Mouse (Mus musculus): ENCODE measurements at regions not wholly inside any gene's neighbourhood (a gene's known extent, or its start where the extent isn't known, plus 50 kb on each side); places are given as distances from the start of the nearest gene placed in this dataset.

- DNase-seq = no peak
These were observed 112.5 kb downstream of the Fam198b start for GRCm38 (mm10) chr3:79996803-79997202.

- no peak for DNase-seq
These were observed 118.0 kb downstream of the Fam198b start for GRCm38 (mm10) chr3:80002335-80002734.

- no peak for DNase-seq
These were observed 119.2 kb downstream of the Fam198b start for GRCm38 (mm10) chr3:80003300-80004090.

GRCm38 (mm10) chr3:80004556-80004955, 120.2 kb downstream of the Fam198b start:
- DNase-seq = no peak

GRCm38 (mm10) chr3:80004966-80005365, 120.6 kb downstream of the Fam198b start:
- no peak for DNase-seq

GRCm38 (mm10) chr3:80005371-80005770, 121.0 kb downstream of the Fam198b start:
- DNase-seq = no peak

- DNase-seq = no peak
These were observed 121.9 kb downstream of the Fam198b start for GRCm38 (mm10) chr3:80006263-80006662.

- no peak for DNase-seq
These were observed 122.7 kb downstream of the Fam198b start for GRCm38 (mm10) chr3:80007006-80007405.

GRCm38 (mm10) chr3:80009275-80009674, 124.9 kb downstream of the Fam198b start:
- peak in 1 of 2 experiments; percentile 19 for DNase-seq

GRCm38 (mm10) chr3:80025795-80026194, 141.5 kb downstream of the Fam198b start:
- DNase-seq = no peak

- DNase-seq = no peak
These were observed 148.7 kb downstream of the Fam198b start for GRCm38 (mm10) chr3:80033071-80033470.

- no peak for DNase-seq
These were observed 154.3 kb downstream of the Fam198b start for GRCm38 (mm10) chr3:80038553-80039129.

GRCm38 (mm10) chr3:80042756-80043484, 158.6 kb downstream of the Fam198b start:
- DNase-seq = peak in 1 of 2 experiments; percentile 54

GRCm38 (mm10) chr3:80049495-80050225, 165.3 kb downstream of the Fam198b start:
- DNase-seq = peak in 1 of 2 experiments; percentile 13

GRCm38 (mm10) chr3:80050920-80051319, 166.6 kb downstream of the Fam198b start:
- DNase-seq = no peak

- peak; percentile 80 to 81 for DNase-seq
These were observed 167.6 kb downstream of the Fam198b start for GRCm38 (mm10) chr3:80051963-80052362.

GRCm38 (mm10) chr3:80052879-80053278, 168.5 kb downstream of the Fam198b start:
- DNase-seq = peak; percentile 73 to 82

GRCm38 (mm10) chr3:80053435-80053834, 169.1 kb downstream of the Fam198b start:
- peak; percentile 10 to 22 for DNase-seq

- DNase-seq = no peak
These were observed 172.5 kb downstream of the Fam198b start for GRCm38 (mm10) chr3:80056636-80057350.

- DNase-seq = peak; percentile 51 to 81
These were observed 174.4 kb downstream of the Fam198b start for GRCm38 (mm10) chr3:80058722-80059121.

GRCm38 (mm10) chr3:80070726-80071125, 186.4 kb downstream of the Fam198b start:
- peak; percentile 36 to 44 for DNase-seq

Measured in adrenal gland, postnatal 36 days (tissue).